Mouse (Mus musculus): ENCODE results near the gene Pirb.

DNA sequence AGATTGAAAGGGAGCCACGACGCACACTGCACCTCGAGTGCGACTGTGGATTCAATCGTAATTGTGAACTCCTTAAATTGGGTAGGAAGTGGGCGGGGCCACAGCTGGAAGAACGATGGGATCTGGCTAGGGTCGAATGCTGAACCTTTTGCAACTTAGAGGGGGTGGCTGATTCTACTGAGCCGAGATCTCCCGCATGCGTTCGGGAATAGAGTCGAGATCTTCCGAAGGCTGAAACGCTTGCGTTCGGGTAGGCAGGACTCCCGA, 26.4 kb downstream of the Pirb start:
- TF ChIP-seq POLR2A (IDR thresholded peaks at IDR 0.05; ENCODE audit: extremely low read depth, insufficient read depth, low read length) (no peak; the same call in 1 of the 2 replicates), CTCF (IDR thresholded peaks at IDR 0.05; ENCODE audit: low read depth, low read length) (no peak)
